Mouse (Mus musculus): ENCODE results near the gene Baiap2. TPM values are rescaled to one million over a fixed set of nuclear protein-coding genes. Genes with fewer than 3 reads are reported as not detected.

Baiap2 gene
- polyA plus RNA-seq, 3 experiments from 2014 or later: 8.1 to 12.1 (median 9.6) TPM

DNA sequence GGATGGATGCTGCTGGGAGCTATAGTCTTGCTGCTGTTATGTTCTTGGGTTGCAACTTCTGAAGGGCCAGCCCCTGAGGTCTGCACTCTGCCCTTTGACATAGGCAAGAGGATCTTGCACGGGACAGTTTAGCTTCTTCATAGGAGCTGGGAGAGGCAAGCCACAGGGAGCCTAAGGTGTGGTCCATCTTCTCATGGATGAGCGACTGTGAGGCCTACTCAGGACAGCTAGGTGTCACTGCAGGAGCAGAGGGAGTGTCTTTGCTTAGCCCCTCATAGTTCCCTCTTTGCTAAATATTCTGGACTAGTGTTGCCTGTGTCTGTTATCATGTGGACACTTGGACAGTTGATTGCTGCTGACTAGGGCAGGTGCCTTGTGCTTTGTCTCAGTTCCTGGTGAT is 5.3 kb downstream of the Baiap2 start:
- ATAC-seq: no peak

DNA sequence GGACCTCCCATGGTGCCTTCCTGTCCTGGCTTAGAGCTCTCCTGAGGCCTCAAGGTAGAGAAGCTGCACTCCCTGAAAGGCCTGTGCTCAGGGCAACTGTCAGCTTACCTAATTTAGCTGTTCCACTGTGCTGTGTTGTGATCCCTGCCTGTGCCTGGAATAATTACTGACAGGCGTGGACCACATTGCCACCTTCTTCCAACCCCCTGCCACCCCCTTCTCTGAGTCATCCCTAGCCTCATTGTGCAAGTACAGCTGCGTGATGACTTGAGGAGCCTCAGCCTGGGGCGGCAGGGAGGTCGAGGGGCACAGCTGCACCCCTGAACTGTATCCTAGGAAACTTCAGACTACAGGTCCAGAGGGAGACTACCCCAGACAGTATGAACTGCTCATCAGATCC is 5.7 kb downstream of the Baiap2 start:
- ATAC-seq: no peak

DNA sequence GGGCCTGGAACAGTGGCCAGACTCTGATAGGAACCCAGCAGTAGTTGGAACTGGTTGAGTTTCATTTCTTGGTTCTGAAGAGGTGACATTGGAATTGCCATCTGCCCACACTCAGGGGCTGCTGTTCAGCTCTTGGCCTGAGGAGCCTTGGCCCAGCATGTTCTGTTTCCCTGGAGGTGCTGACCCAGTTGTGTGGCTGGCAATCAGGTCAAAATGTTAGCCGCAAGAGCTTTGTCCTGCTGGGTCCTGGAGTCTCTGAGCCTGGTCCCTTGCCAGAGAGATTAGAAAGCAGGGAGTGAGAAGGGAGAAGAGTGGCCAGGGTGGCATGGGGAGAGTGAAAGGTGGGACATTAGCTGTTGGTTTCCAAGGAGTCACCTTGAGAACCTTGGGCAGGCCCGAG is 6.2 kb downstream of the Baiap2 start:
- no peak for ATAC-seq

DNA sequence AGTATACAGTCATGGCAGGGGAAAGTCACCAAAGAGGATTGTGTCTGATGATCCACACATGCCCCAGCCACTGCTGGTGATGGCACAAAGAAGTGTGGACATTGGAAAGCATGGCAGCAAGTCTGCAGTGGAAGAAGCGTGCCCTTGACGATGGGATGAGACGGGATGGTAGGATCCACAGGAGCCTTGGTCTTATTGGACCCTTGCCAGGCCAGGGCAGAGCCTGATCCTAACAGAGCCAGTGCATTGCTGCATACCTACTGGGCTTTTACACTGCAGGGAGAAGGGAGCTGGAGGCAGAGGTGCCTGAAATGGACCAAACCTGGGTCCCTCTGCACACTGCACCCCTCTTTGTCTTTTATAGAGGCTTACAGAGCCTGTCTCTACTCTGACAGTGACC is 8.0 kb downstream of the Baiap2 start:
- no peak for ATAC-seq

DNA sequence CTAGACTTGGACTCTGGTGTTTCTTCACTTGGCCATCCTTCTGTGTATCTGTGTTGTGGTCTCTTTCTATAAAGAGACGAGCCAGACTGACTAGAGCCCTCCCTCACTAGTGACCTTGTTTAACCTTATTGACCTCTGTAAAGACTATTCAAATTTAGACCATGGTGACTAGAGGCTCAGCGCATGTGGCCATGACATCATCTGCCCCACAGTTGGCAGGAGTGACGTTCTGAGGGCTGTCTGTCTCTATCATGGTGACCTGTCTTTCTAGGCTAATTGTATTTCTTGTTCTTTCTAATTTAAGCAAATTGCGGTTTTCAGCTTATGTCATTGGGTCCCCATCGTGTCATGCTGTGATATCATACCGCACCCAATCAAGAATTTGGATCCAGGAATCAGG is 8.8 kb downstream of the Baiap2 start:
- no peak for ATAC-seq

DNA sequence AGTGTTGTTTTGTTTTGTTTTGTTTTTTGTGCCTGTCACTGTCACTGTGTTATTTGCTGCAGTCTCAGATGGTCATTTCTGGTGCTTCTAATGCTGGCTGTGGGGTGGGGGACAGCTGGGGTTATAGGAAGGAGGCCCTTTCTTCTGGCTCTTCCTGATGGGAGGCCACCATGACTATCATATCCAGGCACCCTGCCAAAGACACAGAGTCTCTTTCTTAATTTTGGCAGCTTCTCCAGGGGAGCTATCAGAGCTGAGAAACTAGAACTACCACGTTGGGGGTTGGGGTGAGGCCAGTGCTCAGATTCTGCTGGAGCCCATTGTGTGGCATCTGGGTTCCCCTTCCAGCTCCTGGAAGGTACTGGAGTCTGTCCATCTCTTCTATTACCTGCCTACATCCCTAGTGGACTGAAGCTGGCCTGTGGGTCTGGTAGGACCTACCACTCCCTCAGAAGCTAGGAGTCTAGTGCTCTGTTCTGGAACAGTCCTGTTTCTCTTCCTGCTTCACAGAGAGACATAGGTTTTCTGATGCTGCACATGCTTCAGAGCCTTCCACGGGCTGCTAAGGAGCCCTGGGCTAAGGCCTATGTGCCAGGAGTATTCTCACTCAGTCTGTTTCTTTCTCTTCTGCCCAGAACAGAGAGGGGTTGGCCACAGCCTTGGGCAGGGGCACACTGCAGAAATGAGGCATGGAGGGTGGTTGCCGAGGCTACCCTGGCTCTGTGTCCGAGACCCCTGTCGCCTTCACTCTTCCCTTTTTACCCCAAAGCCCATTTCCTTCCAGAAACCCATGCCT is 10.1 kb downstream of the Baiap2 start:
- ATAC-seq: no peak

DNA sequence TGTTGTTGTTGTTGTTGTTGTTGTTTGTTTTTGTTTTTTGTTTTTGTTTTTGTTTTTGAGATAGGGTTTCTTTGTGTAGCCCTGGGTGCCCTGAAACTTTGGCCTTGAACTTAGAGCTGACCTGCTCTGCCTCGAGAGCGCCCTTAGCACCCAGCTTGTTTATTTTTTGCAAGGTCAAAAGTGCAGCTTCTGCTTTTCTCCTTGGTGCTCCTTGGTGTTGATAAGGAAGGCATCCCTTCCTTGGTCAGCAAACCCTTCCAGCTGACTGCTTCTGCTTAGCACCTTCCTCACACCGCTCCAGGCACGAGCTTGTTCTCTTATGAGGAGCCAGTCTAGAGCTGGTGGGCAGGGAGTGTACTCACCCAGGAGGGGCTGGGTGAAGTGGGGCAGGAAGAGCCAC is 11.7 kb downstream of the Baiap2 start:
- ATAC-seq: no peak

DNA sequence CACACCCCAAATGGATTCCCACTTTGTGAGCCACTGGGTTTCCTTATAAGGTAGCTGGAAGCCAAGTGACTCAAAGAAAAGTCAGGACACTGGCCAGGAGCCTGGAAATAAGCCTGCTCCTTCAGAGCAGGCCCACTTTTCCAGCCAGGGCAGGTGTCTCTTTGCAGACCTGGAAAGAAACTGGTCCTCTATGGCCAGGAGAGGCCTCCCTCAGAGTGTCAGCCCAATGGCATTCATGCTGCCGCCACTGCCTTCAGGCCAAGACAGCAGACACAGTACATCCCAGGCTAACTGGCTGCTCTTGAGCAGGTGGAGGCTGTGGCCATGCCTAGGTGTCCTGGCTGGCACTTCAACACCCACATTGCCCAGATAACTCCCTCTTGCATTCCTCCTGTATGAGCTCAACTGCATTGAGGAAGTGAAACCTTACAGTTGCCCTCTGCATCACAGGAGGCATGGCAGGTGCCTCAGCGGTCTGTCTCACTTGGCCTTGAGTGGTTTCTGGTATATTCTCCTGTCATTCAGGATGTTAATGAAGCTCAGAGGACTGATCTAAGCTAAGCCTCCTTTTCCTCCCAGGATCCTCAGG is 12.3 kb downstream of the Baiap2 start:
- ATAC-seq: no peak

DNA sequence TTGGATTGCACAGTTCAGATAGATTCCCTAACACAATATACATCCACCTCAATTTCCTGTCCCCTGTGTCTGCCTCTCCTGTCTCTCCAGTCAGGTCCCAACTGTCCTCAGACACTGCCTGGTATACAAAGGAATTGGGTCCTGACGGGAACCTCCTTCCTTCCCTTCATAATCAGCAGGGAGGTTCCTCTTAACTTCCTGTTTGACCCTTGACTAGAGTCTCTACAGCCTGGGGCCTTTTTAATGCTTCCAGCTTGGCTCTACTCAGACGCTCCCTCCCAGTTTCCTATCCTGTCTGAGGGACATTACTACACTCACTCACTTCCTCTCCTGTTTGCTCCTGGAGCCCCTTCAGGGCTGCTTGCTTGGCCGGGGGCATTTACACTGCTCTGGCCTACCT is 12.9 kb downstream of the Baiap2 start:
- ATAC-seq: no peak

DNA sequence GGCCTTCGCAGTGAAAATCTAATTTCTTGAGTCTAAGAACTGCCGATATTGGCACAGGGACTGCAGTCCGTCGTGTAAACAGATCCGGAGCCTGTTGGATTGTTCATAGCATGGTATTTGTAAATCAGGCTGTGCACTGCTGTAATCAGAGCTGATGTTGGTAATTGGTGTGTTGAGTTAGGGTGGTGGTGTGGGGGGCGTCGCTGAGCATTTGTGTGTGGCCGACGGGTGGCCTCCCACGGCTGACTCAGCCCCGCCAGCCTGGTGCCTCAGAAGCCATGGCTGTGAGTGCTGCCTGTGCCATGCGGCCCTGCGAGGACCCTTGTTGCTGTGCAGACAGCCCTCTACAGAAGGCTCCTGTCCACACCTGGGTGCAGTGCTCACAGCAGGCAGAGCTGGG is 14.0 kb downstream of the Baiap2 start:
- no peak for ATAC-seq

DNA sequence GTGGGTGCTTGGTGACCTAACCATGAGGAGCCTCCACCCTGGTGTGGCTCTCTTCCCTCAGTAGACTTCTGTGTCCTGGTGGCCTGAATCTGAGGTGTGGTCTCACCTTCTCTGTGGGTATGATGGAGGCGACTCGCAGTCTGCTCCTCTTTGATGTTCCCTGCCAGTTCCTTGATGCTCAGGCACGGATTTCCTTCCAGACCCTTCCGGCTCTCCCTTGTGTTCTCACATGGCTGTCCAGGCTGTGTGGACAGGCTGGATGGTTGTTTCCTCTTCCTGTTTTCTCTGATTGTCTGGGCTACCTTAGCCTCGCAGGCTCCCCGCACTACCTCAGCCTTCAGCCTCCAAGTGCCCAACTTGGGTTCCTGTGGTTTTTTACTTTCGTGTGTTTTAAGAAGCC is 16.3 kb downstream of the Baiap2 start:
- no peak for ATAC-seq

DNA sequence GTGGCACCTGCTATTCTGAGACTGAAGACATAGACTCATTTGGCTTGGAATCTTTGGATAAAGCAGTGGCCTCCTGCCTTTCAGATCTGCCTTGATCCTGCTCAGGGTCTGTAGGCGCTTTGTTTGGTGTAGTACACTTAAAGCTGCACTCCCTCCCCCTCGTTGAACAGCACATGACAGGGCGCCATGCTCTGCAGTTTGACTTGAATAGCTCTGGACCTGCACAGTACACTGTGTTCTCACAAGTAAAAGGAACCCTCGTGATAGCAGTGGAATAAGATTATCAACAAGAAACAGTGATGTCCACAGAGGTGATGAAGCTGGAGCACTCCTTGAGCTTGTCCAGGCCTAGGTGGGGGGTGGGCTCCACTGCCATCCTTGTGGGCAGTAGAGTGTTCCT is 17.2 kb downstream of the Baiap2 start:
- ATAC-seq: no peak

DNA sequence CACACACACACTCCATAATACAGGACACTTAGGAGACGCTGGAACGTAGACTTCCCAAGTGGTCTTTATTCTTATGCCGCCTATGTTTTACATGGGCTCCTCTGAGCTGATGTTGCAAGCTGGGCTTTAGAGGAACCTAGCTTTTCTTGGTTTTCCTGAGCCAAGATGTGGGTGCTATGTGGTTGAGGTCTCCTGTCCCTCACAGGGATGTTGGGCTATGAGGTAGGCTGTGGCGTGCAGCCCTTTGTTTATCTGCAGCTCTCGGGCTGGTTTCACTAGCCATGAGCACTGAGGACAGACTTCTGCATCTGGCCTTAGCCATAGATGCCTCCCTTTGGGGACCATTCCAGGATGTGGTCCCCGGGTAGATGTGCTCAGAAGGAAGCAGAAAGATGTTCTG is 18.1 kb downstream of the Baiap2 start:
- ATAC-seq: no peak

DNA sequence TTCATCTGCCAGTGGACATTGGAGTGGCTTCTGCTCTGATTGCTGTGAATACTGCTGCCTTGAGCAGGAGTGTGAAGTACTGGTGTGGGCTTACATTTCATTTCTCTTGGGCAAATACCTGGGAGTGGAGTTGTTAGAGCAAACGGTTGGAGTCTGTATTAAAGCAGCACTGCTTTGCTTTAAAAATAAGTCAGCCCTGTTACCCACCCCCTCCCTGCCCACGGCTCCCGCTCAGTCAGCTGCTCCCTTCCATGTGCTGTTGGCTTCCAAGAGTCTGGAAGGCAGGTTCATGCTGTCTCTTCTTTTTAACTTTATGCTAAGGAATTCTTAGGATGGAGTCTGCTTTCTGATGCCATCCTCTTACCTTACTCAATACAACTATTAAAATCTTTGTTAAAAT is 18.9 kb downstream of the Baiap2 start:
- ATAC-seq: no peak

DNA sequence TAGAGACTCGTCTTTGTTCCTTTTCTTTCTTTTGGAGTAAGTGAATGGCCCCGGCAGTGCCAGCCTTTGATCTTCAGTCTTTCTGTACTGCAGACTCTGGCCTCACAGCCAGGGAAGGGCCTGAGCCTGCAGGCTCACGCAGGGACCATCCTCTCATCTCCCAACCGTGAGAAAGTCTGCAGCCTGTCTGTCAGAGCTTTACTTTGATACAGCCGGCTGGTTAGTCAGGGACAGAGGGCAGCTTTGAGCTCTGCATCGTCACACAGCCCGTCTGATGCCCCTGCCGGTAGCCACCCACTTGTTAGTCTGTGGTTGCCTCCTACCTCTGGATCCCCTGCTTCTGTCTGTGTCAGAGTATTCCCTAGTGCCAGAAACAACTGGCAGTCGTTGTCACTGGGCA is 22.5 kb downstream of the Baiap2 start:
- no peak for ATAC-seq

DNA sequence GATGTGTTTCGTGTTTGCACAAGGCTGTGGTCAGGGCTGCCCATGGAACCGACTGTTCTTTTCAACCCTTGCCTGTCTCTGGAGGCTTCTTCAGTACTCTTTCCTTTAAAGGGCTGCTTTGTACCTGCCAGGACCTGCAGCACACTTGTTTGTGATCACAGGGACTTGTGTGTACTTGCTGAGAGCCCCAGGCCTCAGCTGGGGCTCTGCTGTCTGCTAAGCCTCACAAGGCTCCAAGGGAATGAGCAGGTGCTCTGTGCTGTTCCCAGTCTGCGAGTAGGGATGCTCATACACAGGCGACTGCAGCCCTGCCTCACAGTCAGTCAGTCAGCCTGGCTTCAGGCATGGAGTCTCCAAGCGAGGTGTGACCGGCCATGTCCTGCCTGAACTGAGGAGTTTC is 23.7 kb downstream of the Baiap2 start:
- ATAC-seq: no peak

DNA sequence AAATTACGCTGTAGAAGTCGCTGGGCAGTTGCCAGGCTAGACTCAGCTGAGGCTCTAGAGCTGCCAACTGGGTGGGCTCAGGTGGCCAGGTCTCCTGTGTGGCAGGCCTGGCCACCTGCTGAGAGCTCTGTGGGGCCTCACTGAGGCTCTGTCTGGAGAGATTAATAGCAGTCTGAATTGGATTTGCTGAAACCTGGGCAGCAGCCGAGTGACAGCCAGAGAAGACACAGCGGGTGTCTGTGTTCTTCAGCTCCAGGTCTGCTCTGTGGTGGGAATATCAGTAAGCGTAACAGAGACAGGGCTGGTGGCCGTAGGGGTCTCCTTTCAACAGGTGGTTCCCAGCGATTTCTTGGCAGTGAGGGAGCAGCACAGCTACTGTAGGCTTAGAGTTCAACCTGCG is 24.8 kb downstream of the Baiap2 start:
- no peak for ATAC-seq

DNA sequence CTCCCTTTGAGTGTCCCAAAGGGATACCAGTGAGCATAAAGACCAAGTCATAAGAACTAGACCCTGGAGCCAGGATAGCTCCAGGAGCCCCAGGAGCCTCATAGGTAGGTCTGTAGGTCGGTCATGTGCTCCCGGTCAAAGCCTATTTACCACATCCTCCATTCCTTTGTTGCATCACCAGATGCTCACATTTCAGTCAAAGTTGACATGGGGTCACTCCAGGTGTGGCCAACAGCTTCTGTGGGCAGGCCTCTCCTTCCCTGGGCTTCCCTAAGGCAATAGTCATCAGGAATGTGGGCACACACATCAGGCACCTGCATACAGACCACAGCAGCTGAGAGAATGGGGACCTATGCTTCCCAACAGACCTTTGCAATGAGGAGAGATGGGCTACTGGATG is 25.3 kb downstream of the Baiap2 start:
- no peak for ATAC-seq

DNA sequence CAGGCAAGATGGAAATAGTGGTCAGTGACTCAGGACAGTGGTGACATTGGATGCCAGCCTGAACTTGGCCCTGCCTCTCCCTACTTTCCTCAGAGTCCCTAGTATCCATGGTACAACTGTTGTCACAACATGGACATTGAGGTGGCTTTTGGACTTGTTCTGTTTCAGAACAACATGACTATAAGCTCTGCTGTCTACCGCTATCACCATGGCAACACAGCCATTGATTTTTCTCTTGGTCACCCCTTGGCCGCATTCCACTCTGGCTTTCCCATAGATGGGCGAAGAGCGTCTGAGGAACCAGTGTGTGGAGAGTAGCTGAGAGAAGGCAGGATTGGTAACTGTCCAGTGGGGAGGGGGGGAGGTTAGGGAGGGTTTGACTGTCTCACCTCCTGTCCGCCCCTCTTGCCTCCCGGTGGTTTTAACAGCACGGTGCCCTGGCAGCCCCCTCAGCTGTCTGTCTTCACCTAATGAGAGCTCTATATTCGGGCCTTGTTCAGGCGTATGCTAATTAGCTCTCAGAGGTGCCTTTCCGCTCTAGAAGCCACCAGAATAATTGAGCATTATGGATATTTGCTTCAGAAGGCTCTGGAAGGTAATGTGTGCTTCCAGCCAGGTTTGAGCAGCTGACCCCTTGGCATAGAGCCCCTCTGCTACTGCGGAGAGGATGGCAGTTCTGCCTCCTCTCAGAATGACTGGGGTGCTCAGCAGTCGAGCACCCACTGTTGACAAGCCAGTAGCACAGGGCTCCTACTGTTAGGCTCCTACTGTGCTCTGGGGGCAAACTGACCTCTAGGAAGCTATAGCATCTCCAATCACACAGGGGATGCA is 27.7 kb downstream of the Baiap2 start:
- ATAC-seq: no peak

DNA sequence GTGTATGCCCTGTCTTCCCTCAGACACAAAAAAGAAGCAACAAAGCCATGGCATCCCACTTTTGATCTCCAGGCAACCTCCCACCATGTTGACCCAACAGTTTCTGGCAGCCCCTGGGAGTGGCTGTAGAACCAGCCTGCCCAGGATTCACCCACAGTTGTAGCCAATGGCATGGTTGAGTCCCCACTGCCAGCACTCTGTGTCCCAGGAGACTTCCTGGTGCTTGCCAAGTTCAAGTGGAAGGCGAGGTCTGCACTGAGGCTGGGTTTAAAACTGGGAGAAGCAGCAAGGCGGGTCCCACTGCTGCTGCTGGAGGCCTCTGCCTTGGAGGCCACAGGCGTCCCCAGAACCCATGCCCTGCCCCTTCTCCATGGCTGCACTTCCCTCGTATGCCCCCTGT is 31.2 kb downstream of the Baiap2 start:
- ATAC-seq: no peak

DNA sequence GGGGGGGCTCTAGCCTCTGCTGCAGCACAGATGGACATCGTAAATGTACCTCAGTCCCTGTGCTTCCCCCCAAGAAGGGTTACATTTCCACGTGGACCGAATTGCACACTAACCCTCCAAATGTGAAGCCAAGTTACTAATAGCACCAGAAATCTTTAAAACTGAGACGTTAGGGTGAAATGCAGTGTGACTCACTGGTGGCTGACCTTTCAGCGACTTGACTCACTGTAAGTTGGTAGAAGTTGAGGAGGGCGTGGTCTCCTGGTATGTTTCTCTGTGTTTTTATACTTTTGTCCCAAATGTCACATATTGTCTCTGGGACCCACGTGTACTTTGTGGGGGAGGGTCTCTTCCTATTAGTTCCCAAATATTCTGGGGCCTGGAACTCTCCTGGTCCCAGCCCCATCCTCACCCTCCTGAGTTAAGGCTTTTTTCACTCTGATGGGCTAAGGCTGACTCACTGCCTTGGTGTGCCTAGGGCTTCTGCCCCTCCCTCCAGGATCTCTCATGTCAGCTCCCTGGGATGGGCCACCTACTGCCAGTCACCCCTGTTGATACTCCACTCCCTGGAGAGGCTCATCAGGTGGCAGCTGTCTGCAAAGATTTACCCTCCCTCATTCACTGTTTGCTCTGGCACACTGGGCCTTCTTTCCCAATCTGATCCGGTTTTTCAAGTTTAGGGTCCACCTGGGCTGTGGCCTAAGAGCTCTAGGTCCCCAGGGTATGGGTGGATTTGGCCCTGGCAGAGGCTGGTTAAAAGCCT is 33.4 kb downstream of the Baiap2 start:
- ATAC-seq: no peak

DNA sequence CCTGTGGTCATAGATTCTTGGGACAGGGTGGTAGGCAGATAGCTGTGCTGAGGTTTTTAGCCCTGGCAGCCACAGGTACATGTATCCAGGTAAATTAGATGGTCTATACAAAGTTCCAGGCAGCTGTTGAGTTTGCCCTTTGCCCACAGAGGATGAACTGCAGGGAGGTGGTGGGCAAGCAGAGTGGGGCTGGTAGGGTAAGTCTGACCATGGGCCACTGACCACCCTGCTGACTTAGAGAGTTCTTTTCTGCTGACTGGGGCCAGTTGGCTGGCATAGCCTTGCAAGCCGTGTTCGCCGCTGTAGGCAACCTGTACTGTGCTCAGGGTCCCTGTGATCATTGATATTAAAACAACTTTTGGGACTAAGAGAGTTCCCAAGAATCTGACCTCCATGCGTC is 36.1 kb downstream of the Baiap2 start:
- ATAC-seq: no peak

All from inflammation-experienced regulatory T-cells, adult 6 months (primary cell).